Mouse (Mus musculus) large intestine, adult 2 months (tissue): ENCODE results near the gene Map4k5. TPM values are rescaled to one million over a fixed set of nuclear protein-coding genes. Genes with fewer than 3 reads are reported as not detected.

Experiments
- DNase-seq: peaks from one replicate; pipeline ENCODE4 v3.0.0-alpha.2; 2012; ENCODE audit warnings: low read depth, low spot score
- WGBS: fragments of 180-500 bp; shearing (Covaris S2); methylation state at CpG from one replicate; pipeline ENCODE4 v1.1.7; 2018; 5-methylcytosine and 5-hydroxymethylcytosine counted together
- polyA plus RNA-seq: library from polyadenylated mRNA; depleted of rRNA; stranded (reverse); fragments of >200 nt; gene quantifications from 2 replicates; pipeline ENCODE4 v1.2.3, GENCODE M21; 2012; rRNA removed

The Map4k5 gene
- polyA plus RNA-seq, 1 experiment: 2.0 TPM

DNA sequence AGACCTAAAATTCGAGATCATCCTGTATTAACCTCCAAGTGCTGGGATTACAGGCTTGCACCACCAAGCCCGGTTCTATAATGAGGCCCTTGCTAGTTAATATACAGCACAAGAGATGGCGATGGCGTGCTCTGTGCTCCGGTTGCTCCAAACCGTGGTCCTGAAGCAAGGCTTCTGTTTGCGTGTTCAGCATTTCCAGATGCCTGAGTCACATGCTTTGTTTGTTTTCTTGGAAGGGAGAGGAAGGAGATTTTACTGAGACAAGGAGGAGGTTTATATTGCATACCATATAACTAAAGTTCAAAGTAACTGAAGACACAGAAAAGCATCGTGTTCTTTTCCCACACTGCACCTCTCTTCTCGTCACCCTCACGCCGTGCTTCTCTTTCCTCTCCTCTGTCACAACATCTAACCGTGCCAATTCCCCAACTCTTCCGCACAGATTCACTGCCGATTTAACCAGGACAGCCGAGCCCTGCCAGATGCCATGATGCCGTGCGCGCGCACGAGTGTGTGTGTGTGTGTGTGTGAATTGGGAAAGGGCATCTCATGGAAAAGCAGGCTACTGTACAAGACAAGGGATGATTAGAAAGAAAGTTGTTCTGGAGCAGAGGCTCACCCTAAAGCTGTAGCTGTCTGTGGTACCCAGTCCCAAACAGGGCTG, 132.1 kb downstream of the Map4k5 start:
- 24% methylated on average over 20 of the region's 20 CpGs for WGBS

DNA sequence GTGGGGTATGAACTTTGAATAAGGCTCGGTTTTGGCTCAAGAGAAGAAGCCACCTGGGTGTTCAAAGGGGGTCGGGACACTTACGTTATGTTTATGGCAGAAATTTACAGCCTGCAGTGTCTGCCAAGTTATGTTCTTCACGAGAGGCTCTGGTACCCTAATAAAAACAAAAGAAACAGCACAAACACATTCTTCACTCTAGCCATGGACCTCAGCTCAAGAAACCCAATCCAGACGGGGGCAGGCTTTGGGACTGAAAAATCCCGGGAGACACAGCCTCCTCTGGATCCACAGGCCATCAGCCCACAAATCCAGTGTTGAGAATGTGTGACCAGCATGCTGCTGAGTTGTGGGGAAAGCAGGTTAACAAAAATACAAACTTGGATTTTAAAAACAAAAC, 133.0 kb downstream of the Map4k5 start:
- WGBS: 26% methylated on average over 6 of the region's 6 CpGs

More for the DNA sequence above, 132.1 kb downstream of the Map4k5 start:
- DNase-seq: no peak

DNA sequence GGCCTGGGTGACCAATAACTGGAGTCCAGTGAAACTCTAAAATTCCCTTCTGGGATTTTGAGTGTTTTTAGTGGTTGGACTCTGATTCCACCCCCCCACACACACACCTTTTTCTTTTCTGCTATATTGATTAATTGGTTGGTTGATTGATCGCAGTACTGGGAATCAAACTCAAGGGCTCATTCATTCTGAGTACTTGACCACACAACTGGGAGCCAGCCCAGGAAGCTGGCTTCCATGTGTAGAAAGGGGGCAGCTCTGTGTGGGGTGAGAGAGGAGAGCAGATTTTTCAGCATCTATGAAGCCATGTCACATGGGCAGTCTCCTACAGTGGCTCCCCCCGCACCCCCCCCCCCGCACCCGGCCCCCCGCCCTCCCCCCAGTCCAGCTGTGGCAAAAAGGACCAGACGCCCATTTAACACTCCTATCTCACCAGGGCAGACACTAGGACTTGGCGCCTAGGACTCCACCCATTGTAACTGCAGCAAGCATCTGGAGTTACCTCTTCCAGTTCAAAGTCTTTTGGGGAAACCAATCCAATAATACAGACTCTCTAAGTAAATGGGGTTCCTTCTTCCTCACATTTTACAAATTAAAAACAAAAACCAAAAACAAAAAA, 133.6 kb downstream of the Map4k5 start:
- 16% methylated on average over 7 of the region's 7 CpGs for WGBS
- no peak for DNase-seq

More for the DNA sequence above, 133.0 kb downstream of the Map4k5 start:
- no peak for DNase-seq

DNA sequence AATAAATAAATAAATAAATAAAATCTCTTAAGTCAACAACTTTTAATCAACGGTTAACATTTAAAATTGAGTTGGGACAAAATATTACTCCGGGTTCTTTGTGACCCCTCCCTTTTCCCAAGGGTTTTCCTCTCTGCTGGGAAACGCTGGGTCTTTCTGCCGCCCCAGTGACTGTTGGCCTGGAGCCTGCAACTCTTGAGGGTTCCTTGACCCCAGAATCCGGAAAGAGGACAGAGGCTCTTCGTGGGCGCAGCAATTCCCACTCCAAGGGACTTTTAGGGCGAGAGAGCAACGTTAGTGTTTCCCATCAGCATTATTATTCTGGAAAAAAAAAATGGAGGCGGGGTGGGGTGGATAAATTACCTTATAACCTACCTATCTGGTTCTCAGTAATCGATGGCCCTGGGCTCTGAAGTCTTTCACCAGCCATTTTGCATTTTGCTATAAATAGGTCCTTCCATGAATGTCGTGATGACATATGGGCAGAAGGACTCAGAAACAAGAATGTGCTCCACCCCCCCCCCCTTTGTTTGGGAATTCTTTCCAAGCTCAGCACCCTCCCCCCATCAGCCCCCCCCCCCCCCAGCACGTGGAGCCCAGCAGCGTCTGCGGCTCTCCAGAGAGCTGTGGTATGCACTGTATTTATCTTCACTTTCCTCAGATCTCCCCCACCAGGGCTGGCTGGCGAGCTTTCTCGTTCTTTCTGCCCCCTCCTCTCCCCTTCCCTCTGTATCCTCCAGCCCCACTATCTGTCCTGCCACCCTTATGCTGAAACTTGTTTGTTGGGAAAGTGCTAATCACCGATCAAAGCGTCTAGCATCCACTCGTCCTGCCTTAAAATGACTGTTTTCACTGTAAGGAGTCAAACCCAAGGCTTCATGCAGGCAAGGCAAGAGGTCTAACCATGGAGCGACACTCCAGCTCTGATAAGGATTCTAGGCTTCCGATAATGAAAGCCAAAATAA, 134.5 kb downstream of the Map4k5 start:
- 30% methylated on average over 22 of the region's 22 CpGs for WGBS
- no peak for DNase-seq

- DNase-seq: no peak
- 3% methylated on average over 22 of the region's 22 CpGs for WGBS
Measured at GRCm38 (mm10) chr12:69757418-69758141, 135.4 kb downstream of the Map4k5 start.

GRCm38 (mm10) chr12:69756015-69756414, 137.0 kb downstream of the Map4k5 start:
- no peak for DNase-seq
- WGBS: 86% methylated on average over 5 of the region's 5 CpGs

GRCm38 (mm10) chr12:69753936-69754335, 139.1 kb downstream of the Map4k5 start:
- DNase-seq: no peak
- 77% methylated on average over 5 of the region's 5 CpGs for WGBS

Other genes with a start within 250 kb of the Map4k5 start
- 11.3 and 16.9 TPM in 2 replicates for gene Sos2, start 211.3 kb downstream of the Map4k5 start, polyA plus RNA-seq
- gene L2hgdh, start 168.3 kb downstream of the Map4k5 start, polyA plus RNA-seq: 5.7 and 8.7 TPM in 2 replicates
- gene Atp5s, start 168.2 kb downstream of the Map4k5 start, polyA plus RNA-seq: 9.4 and 15.4 TPM in 2 replicates
- 0.88 and 1.2 TPM in 2 replicates for gene Cdkl1, start 101.9 kb downstream of the Map4k5 start, polyA plus RNA-seq
- 0.67 and 1.2 TPM in 2 replicates for gene Atl1, start 586 bp downstream of the Map4k5 start, polyA plus RNA-seq
- 13.9 and 14.7 TPM in 2 replicates for gene Sav1, start 93.8 kb upstream of the Map4k5 start, polyA plus RNA-seq
- 2.1 and 4.2 TPM in 2 replicates for gene Nin, start 220.5 kb upstream of the Map4k5 start, polyA plus RNA-seq